Mouse (Mus musculus): ENCODE measurements around the gene Hoxd3.
A peak's percentile ranks its signal among the peaks of the same experiment; 100 is the strongest.

Hoxd3 gene

GRCm38 (mm10) chr2:74694066-74694465 lies 17.7 kb upstream of the Hoxd3 start:
- peak; percentile 57 for DNase-seq

- DNase-seq: no peak
Measured at GRCm38 (mm10) chr2:74695383-74695782, 16.3 kb upstream of the Hoxd3 start.

DNA sequence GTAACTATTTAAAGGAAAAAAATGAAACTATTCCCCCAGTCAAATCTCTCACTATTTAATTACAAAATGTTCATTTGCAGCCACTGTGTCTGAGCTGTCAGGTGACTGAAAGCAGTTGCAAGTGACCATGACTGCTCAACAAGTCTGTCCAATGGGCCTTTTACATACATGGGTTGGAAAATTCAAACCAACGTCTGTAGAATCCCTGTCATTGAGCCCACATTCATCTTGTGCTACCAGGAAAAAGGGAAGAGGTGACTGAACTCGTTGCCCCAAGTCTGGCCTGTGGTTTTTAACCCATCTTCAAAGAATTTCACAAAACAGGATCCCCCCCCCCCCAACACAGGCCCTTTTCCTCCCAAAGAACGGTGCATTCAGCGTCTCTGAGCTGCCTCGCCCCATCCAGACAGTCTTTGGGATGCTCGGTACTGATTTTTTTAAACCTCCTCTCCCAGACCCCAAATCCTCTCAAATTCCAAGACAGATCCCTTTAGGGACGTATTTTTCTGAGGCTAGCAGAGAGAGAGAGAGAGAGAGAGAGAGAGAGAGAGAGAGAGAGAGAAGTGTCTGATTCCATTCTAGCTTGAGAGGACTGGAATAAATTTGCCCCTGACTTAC lies 15.8 kb upstream of the Hoxd3 start:
- DNase-seq: no peak

DNA sequence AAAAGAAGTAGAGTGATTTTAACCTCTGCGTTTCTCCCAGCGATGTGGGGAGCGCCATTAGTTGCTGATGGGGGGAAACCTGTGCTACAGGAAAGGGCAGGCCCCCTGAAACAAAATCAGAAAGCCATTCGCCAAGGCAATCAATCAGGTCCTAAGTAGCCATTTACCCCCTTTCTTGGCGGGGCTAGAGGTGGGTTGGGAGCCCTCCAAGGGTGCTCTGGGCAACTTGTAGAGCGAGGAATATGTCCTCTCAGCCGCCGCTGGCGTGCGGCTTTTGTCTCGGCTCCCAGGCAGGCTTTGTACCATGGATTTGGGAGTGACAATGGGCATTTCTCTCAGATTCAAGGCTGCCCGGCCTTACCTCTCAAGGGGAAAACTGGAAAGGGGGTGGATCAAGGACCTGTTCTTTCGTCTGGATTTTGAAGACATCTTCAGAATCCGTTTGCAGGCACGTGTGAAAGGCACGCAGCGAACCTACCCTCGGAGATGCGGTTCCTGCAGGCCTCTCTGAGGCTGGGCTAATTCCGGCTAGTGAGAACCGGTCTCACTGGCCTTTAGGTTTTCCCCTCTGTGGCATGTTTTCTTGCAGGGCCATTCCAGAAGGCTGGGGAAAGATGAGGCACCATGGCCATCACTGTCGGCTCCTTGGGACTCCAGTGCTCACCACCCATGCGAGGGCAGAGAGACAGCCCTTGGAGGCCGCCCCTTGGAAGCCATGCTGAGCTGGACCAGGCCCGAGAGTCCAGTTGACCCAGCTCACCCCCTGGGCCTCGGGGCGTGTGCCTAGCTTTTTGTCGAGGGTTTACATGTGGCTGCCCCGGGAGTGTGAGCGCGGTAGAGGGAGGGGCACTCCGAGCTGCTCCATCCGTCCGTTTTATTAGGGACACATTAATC lies 15.0 kb upstream of the Hoxd3 start:
- no peak for DNase-seq

GRCm38 (mm10) chr2:74697567-74698121 lies 14.1 kb upstream of the Hoxd3 start, which contains the start of gene Hoxd9:
Hoxd9 (plus strand) TSS chr2:74697727.
- DNase-seq: peak; percentile 19

DNA sequence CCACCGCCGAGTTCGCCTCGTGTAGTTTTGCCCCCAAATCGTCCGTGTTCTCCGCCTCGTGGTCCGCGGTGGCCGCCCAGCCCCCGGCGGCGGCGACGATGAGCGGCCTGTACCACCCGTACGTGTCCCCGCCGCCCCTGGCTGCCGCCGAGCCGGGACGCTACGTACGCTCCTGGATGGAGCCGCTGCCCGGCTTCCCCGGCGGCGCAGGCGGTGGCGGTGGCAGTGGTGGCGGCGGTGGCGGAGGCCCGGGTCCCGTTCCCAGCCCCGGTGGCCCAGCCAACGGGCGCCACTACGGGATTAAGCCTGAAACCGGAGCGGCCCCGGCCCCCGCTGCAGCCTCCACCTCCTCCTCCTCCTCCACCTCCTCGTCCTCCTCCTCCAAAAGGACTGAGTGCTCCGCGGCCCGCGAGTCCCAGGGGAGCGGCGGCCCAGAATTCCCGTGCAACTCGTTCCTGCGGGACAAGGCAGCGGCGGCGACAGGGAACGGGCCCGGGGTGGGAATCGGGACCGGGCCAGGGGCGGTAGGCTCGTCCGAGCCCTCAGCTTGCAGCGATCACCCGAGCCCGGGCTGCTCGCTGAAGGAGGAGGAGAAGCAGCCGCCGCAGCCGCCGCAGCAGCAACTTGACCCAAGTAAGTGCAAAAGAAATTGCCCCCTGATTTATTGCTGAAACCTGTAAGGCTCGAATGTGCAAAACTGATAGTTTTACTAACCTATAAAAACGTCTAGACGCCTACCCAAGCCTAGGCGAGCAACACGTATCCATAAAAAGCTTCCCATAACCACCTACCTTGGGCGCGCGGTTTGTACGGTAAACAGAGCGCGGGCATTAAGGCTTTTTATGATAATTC lies 13.3 kb upstream of the Hoxd3 start:
- peak; percentile 34 for DNase-seq

DNA sequence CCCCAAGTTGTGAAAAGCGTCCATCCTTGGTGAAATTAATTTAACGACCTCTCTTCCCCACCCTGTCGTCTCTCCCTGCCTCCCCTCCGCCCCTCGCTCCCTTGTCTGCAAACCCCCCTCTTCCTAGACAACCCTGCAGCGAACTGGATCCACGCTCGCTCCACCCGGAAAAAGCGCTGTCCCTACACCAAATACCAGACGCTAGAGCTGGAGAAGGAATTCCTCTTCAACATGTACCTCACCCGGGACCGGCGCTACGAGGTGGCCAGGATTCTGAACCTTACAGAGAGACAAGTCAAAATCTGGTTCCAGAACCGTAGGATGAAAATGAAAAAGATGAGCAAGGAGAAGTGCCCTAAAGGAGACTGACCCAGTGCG lies 12.7 kb upstream of the Hoxd3 start:
- no peak for DNase-seq

DNA sequence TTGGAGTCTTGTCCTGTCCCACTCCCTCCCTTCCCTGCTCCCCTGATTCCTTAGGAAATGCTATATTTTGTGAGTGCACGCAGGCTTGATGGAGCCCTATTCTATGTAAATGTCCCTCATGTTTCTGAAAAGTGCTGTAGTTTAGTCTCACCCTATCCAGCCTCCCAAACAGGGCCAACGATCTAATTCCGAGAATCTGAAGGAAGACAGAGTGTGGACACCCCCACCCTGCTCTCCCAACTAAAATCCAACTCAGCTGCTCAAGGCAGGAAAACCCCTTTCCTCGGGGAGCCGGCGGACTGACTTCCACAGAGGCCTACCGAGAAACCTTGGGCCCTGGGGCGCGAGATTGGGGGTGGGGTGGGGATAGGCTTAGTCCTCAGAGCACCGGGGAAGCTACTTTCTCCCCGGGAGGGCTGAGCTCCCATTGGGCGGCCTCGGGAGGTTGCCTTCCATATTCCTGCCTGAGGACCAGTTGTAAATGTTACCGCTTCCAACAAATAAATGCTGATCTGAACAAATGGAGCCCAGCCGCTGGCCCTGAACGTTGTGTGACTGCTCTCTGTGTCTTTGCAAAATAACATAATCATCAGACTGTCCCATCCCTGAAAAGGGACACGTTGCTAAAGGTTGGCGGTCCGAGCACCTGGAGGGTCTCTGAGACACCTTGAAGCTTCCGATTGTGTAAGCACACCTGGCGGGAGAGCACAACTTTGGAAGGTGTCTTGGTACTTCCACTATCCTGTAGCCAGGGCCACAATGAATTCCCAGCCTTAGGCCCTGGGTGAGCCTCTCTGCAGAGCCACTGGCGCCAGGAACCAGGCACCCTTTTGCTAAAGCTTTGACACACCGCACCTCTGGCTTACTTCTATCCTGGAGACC lies 11.8 kb upstream of the Hoxd3 start:
- DNase-seq: no peak

GRCm38 (mm10) chr2:74700546-74701112 lies 11.1 kb upstream of the Hoxd3 start:
- no peak for DNase-seq

DNA sequence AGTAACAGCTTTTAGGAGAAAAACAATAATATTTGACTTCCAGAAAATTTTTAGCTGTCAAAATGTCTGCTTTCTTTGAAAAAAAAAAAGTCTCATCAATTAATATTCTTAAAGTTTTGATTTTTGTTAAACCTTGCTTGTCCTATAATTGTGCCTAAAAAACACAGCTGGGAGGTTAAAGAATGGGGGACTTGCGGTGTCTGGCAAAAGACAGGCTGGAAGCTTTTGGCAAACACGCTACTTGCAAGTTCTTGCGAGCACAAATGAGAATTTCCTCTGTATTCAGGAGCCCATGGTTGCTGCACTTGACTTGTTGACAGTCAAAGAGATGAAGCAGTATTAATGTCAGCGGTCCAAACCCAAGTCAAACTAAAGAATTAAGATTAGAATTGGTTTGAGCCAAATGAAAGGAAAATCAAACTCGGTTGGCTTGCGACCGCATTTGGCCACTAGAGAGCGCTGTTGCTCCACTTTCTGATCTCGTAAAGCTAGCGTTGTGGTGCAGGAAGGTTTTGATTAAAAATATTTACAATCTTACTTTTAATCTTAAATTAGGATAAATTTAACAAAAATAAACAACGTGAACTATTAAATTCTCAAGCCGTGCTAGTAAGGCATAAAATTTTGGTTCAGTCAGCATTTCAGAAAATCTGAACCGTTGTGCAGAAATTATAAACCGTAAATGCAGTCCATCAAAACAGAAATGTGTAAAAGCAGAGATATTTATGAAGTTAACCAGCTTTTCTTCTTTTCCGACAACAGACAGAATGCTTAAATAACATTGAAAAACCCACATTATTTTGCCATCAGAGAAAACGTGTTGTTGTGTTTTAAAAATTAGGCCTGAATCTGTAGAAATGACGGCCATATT lies 9.5 kb upstream of the Hoxd3 start:
- peak; percentile 87 for DNase-seq

- no peak for DNase-seq
Measured at GRCm38 (mm10) chr2:74702820-74703219, 8.9 kb upstream of the Hoxd3 start.

- DNase-seq: no peak
Measured at GRCm38 (mm10) chr2:74703317-74703716, 8.4 kb upstream of the Hoxd3 start.

DNA sequence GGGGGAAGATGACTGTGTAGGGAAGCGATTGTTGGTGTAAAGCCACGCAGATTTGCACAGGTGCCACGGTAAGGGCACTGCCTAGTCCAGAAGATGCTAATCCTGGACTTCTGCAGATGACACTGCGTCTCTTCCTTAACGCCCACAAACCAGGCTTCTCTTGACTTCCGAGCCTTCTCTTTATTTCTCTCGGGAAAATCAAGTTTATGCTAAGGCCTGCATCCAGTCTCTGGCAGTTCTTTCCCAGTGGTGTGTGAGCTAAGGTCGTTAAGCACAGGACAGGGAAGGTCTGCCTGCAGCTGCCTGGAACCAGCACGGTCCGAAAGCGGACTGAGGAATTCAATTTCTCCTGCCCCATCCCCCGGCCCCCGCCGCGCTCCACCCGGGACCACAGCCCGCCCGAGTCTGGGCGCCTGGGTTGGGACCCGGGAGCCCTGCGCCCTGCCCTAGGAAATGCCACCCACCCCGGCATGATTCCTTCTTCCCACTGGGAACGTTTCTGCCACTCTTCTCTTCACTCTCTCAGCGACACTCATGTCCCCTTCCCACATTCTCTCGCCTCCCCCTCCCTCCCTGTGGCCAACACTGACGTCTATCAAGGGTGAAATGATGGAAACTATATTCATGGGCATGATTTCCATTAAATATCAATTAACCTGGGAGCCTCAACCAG lies 7.9 kb upstream of the Hoxd3 start:
- DNase-seq: no peak

DNA sequence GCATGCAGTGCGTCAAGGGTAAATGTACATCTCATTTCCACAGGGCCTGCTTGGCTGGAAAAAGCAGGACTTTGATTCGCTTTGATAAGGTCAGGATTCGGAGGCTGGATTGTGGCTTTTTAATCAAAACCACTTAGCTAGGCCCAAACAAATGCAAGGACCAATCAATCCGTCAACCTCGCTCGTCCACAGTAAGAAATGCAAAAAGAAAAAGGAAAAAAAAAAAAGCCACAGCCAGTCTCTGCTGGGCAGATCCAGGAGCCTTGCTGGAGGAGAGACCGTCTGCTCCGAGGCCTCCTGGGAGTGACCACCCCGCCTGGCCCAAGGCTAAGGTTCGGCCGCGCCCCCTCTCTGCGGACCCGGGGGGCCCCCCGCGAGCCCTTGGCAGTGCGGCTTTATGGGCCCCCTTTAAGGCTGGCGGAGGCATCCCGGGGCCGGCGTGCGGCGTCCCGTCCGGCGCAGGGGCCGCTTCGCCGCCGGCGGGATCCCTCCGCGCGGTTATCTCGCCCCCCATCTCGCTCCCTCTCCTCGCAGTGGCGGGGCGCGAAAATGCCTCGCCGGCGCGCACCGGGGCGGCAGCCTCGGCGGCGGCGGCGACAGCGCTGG lies 7.2 kb upstream of the Hoxd3 start, which contains the start of gene Hoxd8:
Hoxd8 (plus strand) TSS at position 223 of the 606 bp plus-strand sequence.
- DNase-seq: peak; percentile 61

DNA sequence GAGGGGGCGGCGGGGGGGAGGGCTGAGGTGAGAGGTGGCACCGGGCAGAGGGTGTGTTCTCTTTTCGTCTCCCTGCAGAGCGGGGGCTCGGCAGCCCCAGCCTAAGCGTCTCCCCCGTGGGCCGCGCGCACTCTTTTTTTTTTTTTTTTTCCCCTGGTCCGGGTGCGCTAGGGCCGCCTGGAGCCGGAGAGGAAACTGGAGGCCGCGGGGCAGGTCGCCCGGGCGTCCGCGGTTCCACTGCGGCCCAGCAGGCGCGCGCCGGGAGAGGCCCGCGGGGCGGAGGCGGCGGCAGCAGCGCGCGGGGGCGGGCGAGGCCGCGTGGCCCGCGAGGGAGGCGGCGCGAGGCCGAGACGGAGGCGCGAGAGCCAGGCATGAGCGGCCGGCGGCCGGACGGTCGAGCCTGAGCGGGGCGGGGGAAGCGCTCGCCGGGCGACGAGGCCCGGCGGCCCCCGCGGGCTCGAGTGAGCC lies 6.7 kb upstream of the Hoxd3 start:
- no peak for DNase-seq

DNA sequence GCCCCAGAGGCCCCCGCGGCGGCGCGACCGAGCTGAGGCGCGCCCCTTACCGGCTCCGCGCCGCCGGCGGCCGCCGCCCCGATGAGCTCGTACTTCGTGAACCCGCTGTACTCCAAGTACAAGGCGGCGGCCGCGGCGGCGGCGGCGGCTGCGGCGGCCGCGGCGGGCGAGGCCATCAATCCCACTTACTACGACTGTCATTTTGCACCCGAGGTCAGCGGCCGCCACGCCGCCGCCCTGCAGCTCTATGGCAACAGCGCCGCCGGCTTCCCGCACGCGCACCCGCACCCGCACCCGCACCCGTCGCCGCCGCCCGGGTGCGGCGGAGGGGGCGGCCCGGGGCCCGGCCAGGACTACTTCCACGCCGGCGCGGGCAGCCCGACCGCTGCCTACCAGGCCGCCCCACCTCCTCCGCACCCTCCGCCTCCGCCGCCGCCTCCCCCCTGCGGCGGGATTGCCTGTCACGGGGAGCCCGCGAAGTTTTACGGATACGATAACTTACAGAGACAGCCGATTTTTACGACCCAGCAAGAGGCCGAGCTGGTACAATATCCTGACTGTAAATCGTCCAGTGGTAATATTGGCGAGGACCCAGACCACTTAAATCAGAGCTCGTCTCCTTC lies 6.1 kb upstream of the Hoxd3 start:
- peak; percentile 52 for DNase-seq

DNA sequence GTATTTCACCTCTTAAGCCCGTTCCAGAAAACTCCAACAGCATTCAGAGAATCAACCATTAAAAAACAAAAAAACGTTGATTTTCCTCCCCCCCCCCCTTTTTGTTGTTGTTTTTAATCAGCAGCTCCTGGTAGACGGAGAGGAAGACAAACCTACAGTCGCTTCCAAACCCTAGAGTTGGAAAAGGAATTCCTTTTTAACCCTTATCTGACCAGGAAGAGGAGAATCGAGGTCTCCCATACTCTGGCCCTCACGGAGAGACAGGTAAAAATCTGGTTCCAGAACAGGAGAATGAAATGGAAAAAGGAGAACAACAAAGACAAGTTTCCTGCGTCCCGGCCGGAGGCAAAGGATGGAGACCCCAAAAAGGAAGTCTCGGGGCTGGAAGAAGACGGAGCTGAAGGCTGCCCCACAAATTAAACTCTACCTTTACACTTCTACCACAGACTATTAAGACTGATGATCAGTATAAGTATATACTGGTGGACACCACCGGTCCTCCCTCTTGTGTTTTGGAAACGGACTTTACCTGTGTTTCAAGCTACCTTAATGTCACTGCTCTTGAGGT lies 5.2 kb upstream of the Hoxd3 start:
- no peak for DNase-seq

DNA sequence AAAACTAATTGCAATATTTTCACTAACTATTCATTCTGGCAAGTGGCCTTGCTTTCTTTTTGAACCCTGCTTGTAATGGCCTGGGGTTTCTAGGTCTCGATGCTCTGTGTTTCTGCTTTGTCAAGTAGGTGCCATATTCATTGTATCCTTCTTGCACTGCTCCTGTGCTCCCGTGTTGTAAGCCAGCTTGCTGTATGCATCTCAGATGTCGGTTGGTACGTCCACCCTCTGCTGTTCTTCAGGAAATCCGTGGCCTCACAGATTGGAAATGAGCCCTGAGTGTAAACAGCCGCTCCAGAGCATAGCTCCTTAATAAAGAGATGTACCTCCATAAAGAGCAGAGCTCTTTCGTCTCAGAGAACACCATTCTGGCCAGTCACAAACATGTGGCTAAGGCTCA lies 4.1 kb upstream of the Hoxd3 start:
- DNase-seq: no peak

- DNase-seq: no peak
Measured at GRCm38 (mm10) chr2:74708676-74709075, 3.1 kb upstream of the Hoxd3 start.
